Mouse (Mus musculus): Measurements from ENCODE around the gene A2m. TPM values are rescaled to one million over a fixed set of nuclear protein-coding genes. Genes with fewer than 3 reads are reported as not detected.

A2m gene
- polyA plus RNA-seq (2017; shearing (Covaris generic)): not detected

GRCm38 (mm10) chr6:121635076-121635475, at the start of gene A2m:
Gene A2m, plus strand, starts transcription at chr6:121635376.

Other genes starting within 250 kb of the A2m start
- gene Iqsec3, start 161.7 kb upstream of the A2m start, polyA plus RNA-seq (2017; shearing (Covaris generic)): not detected
- gene Gm7298, start 97.6 kb downstream of the A2m start, polyA plus RNA-seq (2017; shearing (Covaris generic)): not detected
- gene Mug1, start 203.2 kb downstream of the A2m start, polyA plus RNA-seq (2017; shearing (Covaris generic)): 0.16 TPM